Mouse (Mus musculus) heart, adult 2 months (tissue): ENCODE measurements around the gene Dscam. TPM values are rescaled to one million over a fixed set of nuclear protein-coding genes. Genes with fewer than 3 reads are reported as not detected.

Experiments
- DNase-seq, 2 experiments: peaks; one replicate each; pipeline ENCODE4 v3.0.0; 2021
- H3K27ac ChIP-seq: fragments of 200-600 bp; 2 replicates; pipeline ENCODE4 v1.8.1; 2022
- H3K27me3 ChIP-seq: fragments of 200-500 bp; 2 replicates; pipeline ENCODE4 v1.6.1; 2012; ENCODE audit warnings: mild to moderate bottlenecking, low read length, inconsistent platforms, mixed read lengths; ENCODE audit not compliant: control insufficient read depth, insufficient read depth
- H3K36me3 ChIP-seq: fragments of 200-500 bp; 2 replicates; pipeline ENCODE4 v1.6.1; 2012; ENCODE audit warnings: low read length, inconsistent platforms; ENCODE audit not compliant: control insufficient read depth, insufficient read depth
- H3K4me1 ChIP-seq: fragments of 200-500 bp; 2 replicates; pipeline ENCODE4 v1.6.1; 2011; ENCODE audit warnings: low read length; ENCODE audit not compliant: control insufficient read depth, insufficient read depth
- H3K4me3 ChIP-seq: fragments of 200-600 bp; 2 replicates; pipeline ENCODE4 v1.8.1; 2022
- H3K79me2 ChIP-seq: fragments of 200-500 bp; replicated peaks from 2 replicates; pipeline ENCODE4 v1.6.1; 2012; ENCODE audit warnings: mild to moderate bottlenecking, inconsistent platforms, low read length, moderate library complexity, mixed read lengths; ENCODE audit not compliant: control insufficient read depth, insufficient read depth
- H3K9ac ChIP-seq: fragments of 200-500 bp; 2 replicates; pipeline ENCODE4 v1.6.1; 2012; ENCODE audit warnings: low read depth, mild to moderate bottlenecking, control low read depth, inconsistent platforms, low read length, mixed read lengths
- CTCF ChIP-seq: fragments of 200-600 bp; IDR thresholded peaks from 2 replicates; pipeline ENCODE4 v1.8.1; 2022; ENCODE audit warnings: antibody characterized with exemption, mild to moderate bottlenecking, moderate library complexity
- EP300 ChIP-seq: fragments of 200-500 bp; IDR thresholded peaks from 2 replicates; pipeline ENCODE4 v1.6.1; 2011; ENCODE audit warnings: low read depth, low read length, control low read depth; ENCODE audit not compliant: insufficient read depth
- POLR2A ChIP-seq: fragments of 200-500 bp; IDR thresholded peaks from 2 replicates; pipeline ENCODE4 v1.6.1; 2011; ENCODE audit warnings: mild to moderate bottlenecking, low read depth, low read length, control low read depth; ENCODE audit not compliant: insufficient read depth
- WGBS: fragments of 180-500 bp; shearing (Covaris S2); methylation state at CpG from one replicate; pipeline ENCODE4 v1.1.7; 2018; 5-methylcytosine and 5-hydroxymethylcytosine counted together
- intact Hi-C: fragments of 180-260 bp; cut with DNase I; formaldehyde crosslinking; loops from one replicate; pipeline ENCODE4 v1.15.1; 2025
- polyA plus RNA-seq: library from polyadenylated mRNA; depleted of rRNA; stranded (reverse); fragments of >200 nt; gene quantifications from 2 replicates; pipeline ENCODE4 v1.2.3, GENCODE M21; 2012
- total RNA-seq, 2 experiments: library from RNA; stranded (reverse); gene quantifications; 2 replicates each; pipeline ENCODE4 v1.2.3; 2021

The Dscam gene
- total and polyA plus RNA-seq, 3 experiments: 0.06 TPM; not detected in 2

DNA sequence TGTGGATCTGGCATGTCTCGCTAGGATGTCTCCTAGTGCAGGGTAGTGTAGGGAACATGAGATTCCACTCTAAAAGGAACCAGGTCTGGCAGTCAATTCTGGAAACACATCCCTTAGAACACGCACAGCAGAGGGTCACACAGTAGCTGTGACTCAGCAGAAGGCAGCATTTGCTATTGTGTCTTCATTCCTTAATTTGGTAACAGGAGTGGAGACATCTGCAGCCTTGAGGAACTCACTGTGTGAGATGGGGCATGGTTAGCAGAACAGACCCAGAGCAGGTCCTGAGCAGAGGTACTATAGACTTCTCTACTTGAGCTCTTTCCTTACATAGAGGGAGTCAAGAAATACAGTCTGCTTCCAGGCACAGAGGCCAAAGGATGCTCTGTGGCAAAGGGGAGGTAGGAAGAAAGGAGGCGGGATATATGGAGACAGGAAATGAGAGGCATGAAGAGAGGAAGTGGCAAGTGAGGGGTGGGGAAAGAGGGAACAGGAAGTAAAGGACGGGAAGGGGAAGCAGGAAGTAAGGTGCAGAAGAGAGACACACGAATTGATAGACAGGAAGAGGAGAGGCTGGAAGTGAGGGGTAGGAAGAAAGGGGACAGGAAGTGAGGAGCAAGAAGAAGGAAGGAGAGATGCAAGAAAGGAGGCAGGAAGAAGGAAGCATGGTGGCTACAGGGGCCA, 488.1 kb downstream of the Dscam start:
- H3K36me3 ChIP-seq: no peaks in the 10 kb centered on the region
- no peak overlapping the region for H3K27ac ChIP-seq
- no peaks in the 10 kb centered on the region for H3K4me1 ChIP-seq
- DNase-seq: no peak
- no peak overlapping the region for H3K4me3 ChIP-seq
- TF ChIP-seq EP300 (no peak), POLR2A (no peak), CTCF (no peak)
- H3K9ac ChIP-seq: no peak overlapping the region
- 52% methylated on average over 5 of the region's 5 CpGs for WGBS
- no peaks in the 10 kb centered on the region for H3K27me3 ChIP-seq
- intact Hi-C loops: loop anchor here (10.0 kb wide), 1 partner anchor 612 kb away; no protein-coding TSS in a partner anchor
- no peaks in the 10 kb centered on the region for H3K79me2 ChIP-seq

DNA sequence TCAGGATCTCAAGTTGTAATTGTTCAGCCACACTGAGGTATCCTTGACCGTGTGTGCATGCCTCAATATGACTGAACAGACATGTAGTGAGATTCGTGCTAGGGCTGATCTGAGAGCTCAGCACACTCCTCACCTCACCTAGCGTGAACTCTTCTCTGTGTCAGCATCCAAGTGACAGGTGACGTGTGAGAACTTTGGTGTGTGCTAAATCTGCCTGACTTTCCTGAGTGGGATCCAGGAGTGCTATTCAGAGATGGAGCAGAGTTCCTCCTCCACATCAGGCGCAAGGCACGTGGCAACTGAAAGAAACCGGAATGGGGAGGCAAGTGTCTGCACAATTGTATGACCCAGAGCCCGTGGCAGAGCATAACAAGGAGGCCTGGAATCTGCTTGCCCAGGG, 490.6 kb downstream of the Dscam start:
- TF ChIP-seq POLR2A (no peak), EP300 (no peak), CTCF (no peak)
- Histone ChIP-seq H3K27me3 (no peaks in the 10 kb centered on the region), H3K4me1 (no peaks in the 10 kb centered on the region), H3K4me3 (no peak overlapping the region), H3K9ac (no peak overlapping the region), H3K36me3 (no peaks in the 10 kb centered on the region), H3K79me2 (no peaks in the 10 kb centered on the region), H3K27ac (no peak overlapping the region)
- WGBS: 70% methylated on average over 8 of the region's 8 CpGs
- intact Hi-C loops: loop anchor here (10.0 kb wide), 1 partner anchor 615 kb away; no protein-coding TSS in a partner anchor
- DNase-seq: no peak

DNA sequence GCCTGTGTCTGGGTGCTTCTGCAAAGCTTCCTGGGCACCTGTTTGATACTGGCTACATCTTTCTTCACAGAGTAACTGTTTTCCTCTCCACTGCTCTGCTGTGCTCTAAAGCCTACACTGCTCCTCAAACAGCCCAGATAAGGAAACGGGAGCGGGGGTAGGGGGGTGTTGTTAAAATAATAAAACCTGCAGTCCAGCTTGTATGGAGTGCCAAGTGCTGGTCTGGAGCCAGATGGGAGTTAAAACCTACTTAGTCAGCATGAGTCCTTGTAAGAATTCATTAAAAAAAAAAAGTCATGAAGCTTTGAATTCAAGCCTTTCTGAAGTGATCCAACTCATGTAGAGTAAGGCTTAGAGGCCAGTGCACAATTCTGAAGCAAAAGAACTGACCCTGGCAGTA, 493.1 kb downstream of the Dscam start:
- Histone ChIP-seq H3K27me3 (no peaks in the 10 kb centered on the region), H3K4me1 (no peaks in the 10 kb centered on the region), H3K4me3 (no peak overlapping the region), H3K79me2 (no peaks in the 10 kb centered on the region), H3K27ac (no peak overlapping the region), H3K9ac (no peak overlapping the region), H3K36me3 (no peaks in the 10 kb centered on the region)
- TF ChIP-seq CTCF: no peak
- no peak for TF ChIP-seq EP300
- no peak for TF ChIP-seq POLR2A
- WGBS: 20% methylated on average over 2 of the region's 2 CpGs
- no peak for DNase-seq
- intact Hi-C loops: no loop called here

DNA sequence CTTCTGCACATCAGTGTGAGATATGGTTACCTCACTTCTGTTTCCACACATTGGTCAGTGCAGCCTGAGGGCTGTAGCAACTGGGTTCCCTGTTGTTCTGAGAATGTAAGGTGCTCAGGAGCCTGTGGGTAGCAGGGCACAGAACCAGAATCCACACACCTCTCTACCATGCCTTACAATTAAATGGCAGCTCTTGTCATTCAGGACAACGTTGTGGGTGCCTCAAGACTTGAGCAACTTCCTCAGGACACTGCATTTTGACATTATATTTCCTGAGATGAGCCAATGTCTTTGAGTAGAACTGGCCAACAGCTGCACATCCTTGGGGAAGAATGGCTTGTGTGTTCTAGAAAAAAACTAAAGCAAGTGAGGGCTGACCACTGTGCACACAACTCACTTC, 493.9 kb downstream of the Dscam start:
- H3K36me3 ChIP-seq: no peaks in the 10 kb centered on the region
- no peaks in the 10 kb centered on the region for H3K79me2 ChIP-seq
- WGBS: 50% methylated on average over 1 of the region's 1 CpGs
- H3K4me1 ChIP-seq: no peaks in the 10 kb centered on the region
- intact Hi-C loops: no loop called here
- H3K9ac ChIP-seq: no peak overlapping the region
- DNase-seq: no peak
- no peak overlapping the region for H3K4me3 ChIP-seq
- no peak overlapping the region for H3K27ac ChIP-seq
- TF ChIP-seq EP300 (no peak), CTCF (no peak), POLR2A (no peak)
- no peaks in the 10 kb centered on the region for H3K27me3 ChIP-seq

DNA sequence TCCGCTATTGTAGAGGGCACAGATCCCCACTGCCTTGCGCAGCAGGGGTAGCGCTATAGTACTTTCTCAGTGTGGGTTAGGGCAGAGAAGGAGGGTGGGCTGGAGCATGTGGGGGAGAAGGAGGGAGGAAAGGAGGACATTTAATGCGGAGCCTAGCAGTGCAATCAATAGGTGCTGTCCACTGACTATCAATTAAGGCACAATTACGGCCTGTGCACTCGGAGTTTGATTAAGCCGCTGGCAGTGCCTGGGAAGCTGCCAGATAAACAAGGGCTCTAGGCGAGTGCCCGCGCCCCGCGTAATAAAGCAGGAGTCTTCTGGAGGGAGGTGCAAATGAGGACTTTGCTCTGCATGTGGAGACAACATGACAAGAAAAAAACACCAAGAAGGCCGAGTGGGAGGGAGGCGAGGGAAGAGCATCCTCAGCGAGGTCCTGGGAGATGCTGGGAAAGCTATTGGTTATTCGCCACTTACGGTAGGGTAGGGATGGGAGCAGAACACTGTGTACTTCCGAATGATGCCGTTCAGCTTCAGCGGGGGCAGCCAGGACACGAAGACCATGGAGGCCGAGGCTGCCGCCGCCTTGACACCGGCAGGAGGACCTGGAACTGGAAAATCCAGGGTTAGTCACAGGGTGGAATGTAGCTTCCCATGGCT, 497.2 kb downstream of the Dscam start:
- H3K27ac ChIP-seq: no peak overlapping the region
- intact Hi-C loops: loop anchor here (5.0 kb wide), 2 partner anchors 61 to 281 kb away; no protein-coding TSS in a partner anchor
- no peaks in the 10 kb centered on the region for H3K36me3 ChIP-seq
- no peak for DNase-seq
- H3K27me3 ChIP-seq: no peaks in the 10 kb centered on the region
- TF ChIP-seq CTCF (no peak), EP300 (no peak), POLR2A (no peak)
- no peak overlapping the region for H3K9ac ChIP-seq
- no peak overlapping the region for H3K4me3 ChIP-seq
- 78% methylated on average over 25 of the region's 25 CpGs for WGBS
- no peaks in the 10 kb centered on the region for H3K79me2 ChIP-seq
- no peaks in the 10 kb centered on the region for H3K4me1 ChIP-seq

DNA sequence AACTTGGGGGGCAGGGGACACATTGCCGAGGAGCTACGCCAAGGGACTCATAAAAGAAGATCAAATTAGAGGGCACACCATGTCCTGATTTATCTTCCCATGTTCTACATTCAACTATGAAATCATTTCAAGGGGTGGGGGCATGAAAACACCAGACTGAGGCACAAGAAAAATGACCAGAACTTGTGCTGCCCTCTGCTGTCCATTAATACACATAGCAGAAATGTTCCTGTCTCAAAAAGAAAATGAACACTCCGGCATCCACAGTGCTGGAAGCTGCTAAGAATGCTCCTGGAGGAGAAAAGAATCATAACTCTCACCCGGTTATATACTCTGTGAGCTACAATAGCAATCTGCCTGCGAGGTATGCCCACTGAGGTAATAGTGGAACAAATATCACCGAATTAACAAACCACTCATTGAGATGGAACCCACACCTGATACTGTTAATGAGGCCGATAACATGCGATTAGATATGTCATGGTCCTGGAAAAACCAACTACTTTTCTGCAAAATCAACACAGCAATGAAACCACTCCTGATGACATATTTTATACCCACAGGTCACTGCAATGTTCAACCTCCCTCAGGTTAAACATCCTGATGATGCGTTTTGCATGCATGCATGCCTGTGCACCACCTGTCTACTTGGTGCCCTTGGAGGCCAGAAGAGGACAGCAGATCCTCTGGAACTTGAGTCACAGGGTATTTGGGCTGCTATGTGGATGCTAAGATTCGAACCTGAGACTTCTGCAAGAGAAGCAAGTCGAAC, 498.8 kb downstream of the Dscam start:
- no peaks in the 10 kb centered on the region for H3K4me1 ChIP-seq
- no peak overlapping the region for H3K4me3 ChIP-seq
- no peaks in the 10 kb centered on the region for H3K79me2 ChIP-seq
- H3K36me3 ChIP-seq: no peaks in the 10 kb centered on the region
- H3K27ac ChIP-seq: no peak overlapping the region
- TF ChIP-seq EP300 (no peak), POLR2A (no peak), CTCF (peak; percentile 70)
- no peaks in the 10 kb centered on the region for H3K27me3 ChIP-seq
- H3K9ac ChIP-seq: no peak overlapping the region
- intact Hi-C loops: loop anchor here (1.0 to 5.0 kb wide), 4 partner anchors 59 to 313 kb away; partner anchors contain the start of gene Pcp4
- WGBS: 54% methylated on average over 11 of the region's 11 CpGs
- DNase-seq: no peak
